Mouse (Mus musculus) kidney, adult 8-10 months (tissue): ENCODE data around the gene Cdh12.
"Not testable (repeated sequence)": the region's sequence is repeated elsewhere in the genome, so short reads cannot be mapped to it uniquely, and the experiment has no call there.

Experiments
- DNase-seq, 2 experiments: peaks; one replicate each; pipeline ENCODE4 v3.0.0; 2022

The Cdh12 gene

GRCm38 (mm10) chr15:21110874-21111603 is 662.0 kb downstream of the Cdh12 start:
- no peak for DNase-seq

- not testable (repeated sequence) for DNase-seq
Measured at GRCm38 (mm10) chr15:21114775-21115174, 665.7 kb downstream of the Cdh12 start.

GRCm38 (mm10) chr15:21130660-21131059 is 681.6 kb downstream of the Cdh12 start:
- DNase-seq: no peak

- DNase-seq: no peak
Measured at GRCm38 (mm10) chr15:21132999-21133398, 683.9 kb downstream of the Cdh12 start.

- no peak for DNase-seq
Measured at GRCm38 (mm10) chr15:21146896-21147295, 697.8 kb downstream of the Cdh12 start.

GRCm38 (mm10) chr15:21153602-21154001 is 704.5 kb downstream of the Cdh12 start:
- DNase-seq: no peak

- no peak for DNase-seq
Measured at GRCm38 (mm10) chr15:21179727-21180126, 730.7 kb downstream of the Cdh12 start.

GRCm38 (mm10) chr15:21180191-21180590 is 731.1 kb downstream of the Cdh12 start:
- DNase-seq: no peak

- DNase-seq: no peak
Measured at GRCm38 (mm10) chr15:21185799-21186198, 736.7 kb downstream of the Cdh12 start.

GRCm38 (mm10) chr15:21210089-21210488 is 761.0 kb downstream of the Cdh12 start:
- not testable (repeated sequence) for DNase-seq

GRCm38 (mm10) chr15:21223006-21223405 is 773.9 kb downstream of the Cdh12 start:
- DNase-seq: no peak

- no peak for DNase-seq
Measured at GRCm38 (mm10) chr15:21261318-21261717, 812.3 kb downstream of the Cdh12 start.

GRCm38 (mm10) chr15:21269856-21270255 is 820.8 kb downstream of the Cdh12 start:
- no peak for DNase-seq

- DNase-seq: no peak
Measured at GRCm38 (mm10) chr15:21297051-21297450, 848.0 kb downstream of the Cdh12 start.

GRCm38 (mm10) chr15:21315457-21315856 is 866.4 kb downstream of the Cdh12 start:
- no peak for DNase-seq

- no peak for DNase-seq
Measured at GRCm38 (mm10) chr15:21343853-21344252, 894.8 kb downstream of the Cdh12 start.

- no peak for DNase-seq
Measured at GRCm38 (mm10) chr15:21344323-21344722, 895.3 kb downstream of the Cdh12 start.

- no peak for DNase-seq
Measured at GRCm38 (mm10) chr15:21344749-21345148, 895.7 kb downstream of the Cdh12 start.

- DNase-seq: no peak
Measured at GRCm38 (mm10) chr15:21355356-21356101, 906.5 kb downstream of the Cdh12 start.

- DNase-seq: no peak
Measured at GRCm38 (mm10) chr15:21366366-21366765, 917.3 kb downstream of the Cdh12 start.

GRCm38 (mm10) chr15:21375460-21375859 is 926.4 kb downstream of the Cdh12 start:
- no peak for DNase-seq

- DNase-seq: no peak
Measured at GRCm38 (mm10) chr15:21375871-21376270, 926.8 kb downstream of the Cdh12 start.

- not testable (repeated sequence) for DNase-seq
Measured at GRCm38 (mm10) chr15:21391442-21391841, 942.4 kb downstream of the Cdh12 start.

GRCm38 (mm10) chr15:21393080-21393479 is 944.0 kb downstream of the Cdh12 start:
- no peak for DNase-seq
